Mouse (Mus musculus): ENCODE results near the gene Cox4i2. TPM values are rescaled to one million over a fixed set of nuclear protein-coding genes. Genes with fewer than 3 reads are reported as not detected.
A peak's percentile ranks its signal among the peaks of the same experiment; 100 is the strongest.

The Cox4i2 gene
- total and polyA plus RNA-seq, 3 experiments, result 0.16 TPM; not detected in 2

DNA sequence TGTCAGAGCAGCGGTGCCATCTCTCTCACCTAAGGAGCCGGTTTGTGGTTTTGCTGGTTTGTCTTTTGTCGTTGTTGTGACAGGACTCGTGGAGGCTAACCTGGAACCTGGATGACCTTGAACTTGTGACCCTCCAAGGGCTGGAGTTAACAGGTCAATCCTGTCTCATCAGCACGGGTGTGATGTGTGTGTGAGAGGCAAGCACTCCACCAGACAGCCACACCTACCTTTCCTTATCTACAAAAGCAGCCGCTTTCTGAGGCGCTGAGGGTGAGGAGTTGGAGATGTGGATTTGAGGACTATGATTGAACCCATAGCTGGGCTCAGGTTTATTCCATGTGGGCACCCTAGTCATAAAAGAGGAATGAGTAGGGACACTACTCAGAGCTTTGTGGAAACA lies 15.7 kb downstream of the Cox4i2 start:
- DNase-seq (ENCODE audit: low spot score) (peak; percentile 48), ATAC-seq (ENCODE audit: extremely low read depth, insufficient number of reproducible peaks, low FRiP score, poor library complexity, severe bottlenecking) (peak; percentile 87)
- H3K36me3 ChIP-seq (replicated peaks), result no peaks in the 10 kb centered on the region
- no peak for TF ChIP-seq GATA2 (IDR thresholded peaks at IDR 0.05; ENCODE audit: borderline replicate concordance, low read depth, low read length)
- TF ChIP-seq CTCF (IDR thresholded peaks at IDR 0.05; ENCODE audit: low read depth, low read length), result no peak
- no peak for TF ChIP-seq GATA1 (IDR thresholded peaks at IDR 0.05; ENCODE audit: borderline replicate concordance, low read length)
- peak; percentile 91 for TF ChIP-seq TAL1 (conservative IDR thresholded peaks at IDR 0.05; ENCODE audit: low read depth, low read length)
- no peak for TF ChIP-seq POLR2AphosphoS5 (IDR thresholded peaks at IDR 0.05; ENCODE audit: insufficient replicate concordance, low read depth, low read length)
- H3K4me3 ChIP-seq (ENCODE audit: low read depth, low read length), result no peak overlapping the region
- peaks cover 73% of the 10 kb centered on the region for H3K4me1 ChIP-seq (ENCODE audit: insufficient read depth, low read depth, low read length)
- H3K9me3 ChIP-seq (replicated peaks), result no peaks in the 10 kb centered on the region
- peaks cover 13% of the 10 kb centered on the region for H3K27me3 ChIP-seq (ENCODE audit: insufficient read depth, low read length)

- no peak for TF ChIP-seq GATA2 (IDR thresholded peaks at IDR 0.05; ENCODE audit: borderline replicate concordance, low read depth, low read length)
- no peak for TF ChIP-seq CTCF (IDR thresholded peaks at IDR 0.05; ENCODE audit: low read depth, low read length)
- ATAC-seq (ENCODE audit: extremely low read depth, insufficient number of reproducible peaks, low FRiP score, poor library complexity, severe bottlenecking) (no peak), DNase-seq (ENCODE audit: low spot score) (no peak)
- peaks cover 10% of the 10 kb centered on the region for H3K27me3 ChIP-seq (ENCODE audit: insufficient read depth, low read length)
- H3K4me1 ChIP-seq (ENCODE audit: insufficient read depth, low read depth, low read length), result peaks cover 68% of the 10 kb centered on the region
- peaks cover 5% of the 10 kb centered on the region for H3K36me3 ChIP-seq (replicated peaks)
- H3K9me3 ChIP-seq (replicated peaks), result no peaks in the 10 kb centered on the region
- H3K4me3 ChIP-seq (ENCODE audit: low read depth, low read length), result no peak overlapping the region
Measured at GRCm38 (mm10) chr2:152771571-152771970, 17.6 kb downstream of the Cox4i2 start.

- ATAC-seq (ENCODE audit: extremely low read depth, insufficient number of reproducible peaks, low FRiP score, poor library complexity, severe bottlenecking) (no peak), DNase-seq (ENCODE audit: low spot score) (no peak)
- Histone ChIP-seq H3K4me3 (ENCODE audit: low read depth, low read length) (no peak overlapping the region), H3K36me3 (replicated peaks) (peaks cover 7% of the 10 kb centered on the region), H3K27me3 (ENCODE audit: insufficient read depth, low read length) (peaks cover 10% of the 10 kb centered on the region), H3K4me1 (ENCODE audit: insufficient read depth, low read depth, low read length) (peaks cover 63% of the 10 kb centered on the region), H3K9me3 (replicated peaks) (no peaks in the 10 kb centered on the region)
- TF ChIP-seq TAL1 (conservative IDR thresholded peaks at IDR 0.05; ENCODE audit: low read depth, low read length) (no peak), POLR2AphosphoS5 (IDR thresholded peaks at IDR 0.05; ENCODE audit: insufficient replicate concordance, low read depth, low read length) (no peak)
Measured at GRCm38 (mm10) chr2:152772231-152772630, 18.3 kb downstream of the Cox4i2 start.

GRCm38 (mm10) chr2:152775357-152775756 lies 21.4 kb downstream of the Cox4i2 start:
- Histone ChIP-seq H3K4me3 (ENCODE audit: low read depth, low read length) (no peak overlapping the region), H3K9me3 (replicated peaks) (no peaks in the 10 kb centered on the region), H3K27me3 (ENCODE audit: insufficient read depth, low read length) (peaks cover 10% of the 10 kb centered on the region), H3K36me3 (replicated peaks) (peaks cover 28% of the 10 kb centered on the region), H3K4me1 (ENCODE audit: insufficient read depth, low read depth, low read length) (peaks cover 54% of the 10 kb centered on the region)
- DNase-seq (ENCODE audit: low spot score), result no peak
- TF ChIP-seq GATA1 (IDR thresholded peaks at IDR 0.05; ENCODE audit: borderline replicate concordance, low read length) (no peak), POLR2AphosphoS5 (IDR thresholded peaks at IDR 0.05; ENCODE audit: insufficient replicate concordance, low read depth, low read length) (no peak), GATA2 (IDR thresholded peaks at IDR 0.05; ENCODE audit: borderline replicate concordance, low read depth, low read length) (no peak), CTCF (IDR thresholded peaks at IDR 0.05; ENCODE audit: low read depth, low read length) (no peak), TAL1 (conservative IDR thresholded peaks at IDR 0.05; ENCODE audit: low read depth, low read length) (no peak)
- no peak for ATAC-seq (ENCODE audit: extremely low read depth, insufficient number of reproducible peaks, low FRiP score, poor library complexity, severe bottlenecking)

DNA sequence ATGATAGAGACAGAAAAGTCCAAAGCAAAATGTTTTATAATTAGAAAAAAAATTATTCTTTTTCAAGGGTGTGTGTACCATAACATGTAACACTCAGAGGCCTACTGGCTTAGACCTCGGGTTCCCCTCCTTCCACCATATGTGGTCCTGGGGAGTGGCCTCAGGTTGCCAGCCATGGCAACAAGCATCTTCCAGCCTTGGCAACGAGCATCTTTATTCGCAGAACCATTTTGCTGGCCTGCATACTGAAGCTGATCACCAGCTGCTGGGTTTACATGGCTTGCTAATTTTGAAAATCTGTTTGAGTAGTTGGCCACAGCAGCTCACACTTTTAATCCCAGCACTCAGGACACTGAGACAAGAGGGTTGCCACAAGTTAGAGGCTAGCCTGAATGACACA lies 22.0 kb downstream of the Cox4i2 start:
- H3K4me1 ChIP-seq (ENCODE audit: insufficient read depth, low read depth, low read length), result peaks cover 55% of the 10 kb centered on the region
- no peak for DNase-seq (ENCODE audit: low spot score)
- H3K4me3 ChIP-seq (ENCODE audit: low read depth, low read length), result no peak overlapping the region
- ATAC-seq (ENCODE audit: extremely low read depth, insufficient number of reproducible peaks, low FRiP score, poor library complexity, severe bottlenecking), result no peak
- peaks cover 35% of the 10 kb centered on the region for H3K36me3 ChIP-seq (replicated peaks)
- H3K9me3 ChIP-seq (replicated peaks), result no peaks in the 10 kb centered on the region
- peaks cover 10% of the 10 kb centered on the region for H3K27me3 ChIP-seq (ENCODE audit: insufficient read depth, low read length)
- TF ChIP-seq POLR2AphosphoS5 (IDR thresholded peaks at IDR 0.05; ENCODE audit: insufficient replicate concordance, low read depth, low read length) (no peak), CTCF (IDR thresholded peaks at IDR 0.05; ENCODE audit: low read depth, low read length) (no peak), TAL1 (conservative IDR thresholded peaks at IDR 0.05; ENCODE audit: low read depth, low read length) (no peak), GATA1 (IDR thresholded peaks at IDR 0.05; ENCODE audit: borderline replicate concordance, low read length) (no peak), GATA2 (IDR thresholded peaks at IDR 0.05; ENCODE audit: borderline replicate concordance, low read depth, low read length) (no peak)

- Histone ChIP-seq H3K4me3 (ENCODE audit: low read depth, low read length) (no peak overlapping the region), H3K9me3 (replicated peaks) (no peaks in the 10 kb centered on the region), H3K36me3 (replicated peaks) (peaks cover 39% of the 10 kb centered on the region), H3K27me3 (ENCODE audit: insufficient read depth, low read length) (peaks cover 10% of the 10 kb centered on the region), H3K4me1 (ENCODE audit: insufficient read depth, low read depth, low read length) (peaks cover 55% of the 10 kb centered on the region)
- DNase-seq (ENCODE audit: low spot score) (no peak), ATAC-seq (ENCODE audit: extremely low read depth, insufficient number of reproducible peaks, low FRiP score, poor library complexity, severe bottlenecking) (no peak)
- TF ChIP-seq CTCF (IDR thresholded peaks at IDR 0.05; ENCODE audit: low read depth, low read length) (no peak), GATA1 (IDR thresholded peaks at IDR 0.05; ENCODE audit: borderline replicate concordance, low read length) (no peak), TAL1 (conservative IDR thresholded peaks at IDR 0.05; ENCODE audit: low read depth, low read length) (no peak), GATA2 (IDR thresholded peaks at IDR 0.05; ENCODE audit: borderline replicate concordance, low read depth, low read length) (no peak), POLR2AphosphoS5 (IDR thresholded peaks at IDR 0.05; ENCODE audit: insufficient replicate concordance, low read depth, low read length) (no peak)
Measured at GRCm38 (mm10) chr2:152776435-152776834, 22.5 kb downstream of the Cox4i2 start.

GRCm38 (mm10) chr2:152777081-152777480 lies 23.1 kb downstream of the Cox4i2 start:
- TF ChIP-seq POLR2AphosphoS5 (IDR thresholded peaks at IDR 0.05; ENCODE audit: insufficient replicate concordance, low read depth, low read length) (no peak), TAL1 (conservative IDR thresholded peaks at IDR 0.05; ENCODE audit: low read depth, low read length) (no peak), GATA2 (IDR thresholded peaks at IDR 0.05; ENCODE audit: borderline replicate concordance, low read depth, low read length) (no peak), CTCF (IDR thresholded peaks at IDR 0.05; ENCODE audit: low read depth, low read length) (no peak), GATA1 (IDR thresholded peaks at IDR 0.05; ENCODE audit: borderline replicate concordance, low read length) (no peak)
- Histone ChIP-seq H3K9me3 (replicated peaks) (no peaks in the 10 kb centered on the region), H3K36me3 (replicated peaks) (peaks cover 45% of the 10 kb centered on the region), H3K4me3 (ENCODE audit: low read depth, low read length) (no peak overlapping the region), H3K27me3 (ENCODE audit: insufficient read depth, low read length) (peaks cover 4% of the 10 kb centered on the region; the same call in 1 of the 2 replicates), H3K4me1 (ENCODE audit: insufficient read depth, low read depth, low read length) (peaks cover 56% of the 10 kb centered on the region)
- ATAC-seq (ENCODE audit: extremely low read depth, insufficient number of reproducible peaks, low FRiP score, poor library complexity, severe bottlenecking), result no peak
- DNase-seq (ENCODE audit: low spot score), result no peak
